Comparison of ENCODE assay signal across 9 mouse cellular contexts in genomic region chr17:62880311-62881175, GRCm38 (mm10). TPM values are rescaled to one million over a fixed set of nuclear protein-coding genes. Genes with fewer than 3 reads are reported as not detected.
DNase-seq lines count a peak whose midpoint lies in the region; ATAC-seq and TF ChIP-seq lines count a peak whose summit lies in the region.
"Had no signal": no experiment of that assay in that cellular context is flagged by ENCODE, and none has a peak within 500 bp of the region (broad histone marks: within the 10 kb centered on the region; RNA-seq: fewer than 3 reads in every experiment).

No protein-coding gene starts in this region.

- under 1% methylated on average over 81 of the region's 82 CpGs for WGBS in heart, adult 2 months
- WGBS in intestine, embryonic 14.5 days: under 1% methylated on average over 80 of the region's 82 CpGs
- WGBS in limb, embryonic 12.5 days: under 1% methylated on average over 82 of the region's 82 CpGs
- WGBS in stomach, postnatal 0 days: under 1% methylated on average over 67 of the region's 82 CpGs

- DNase-seq in heart, adult 2 months: peak; percentile 67 to 69
- DNase-seq in heart, adult 11 months: no peak
- DNase-seq in cerebellum, postnatal 10 days: peak; percentile 75 to 79
- peak; percentile 29 to 40 for DNase-seq in frontal cortex, postnatal 14 days (ENCODE audit: low spot score in 2 of 2)
- DNase-seq in intestine, embryonic 14.5 days (ENCODE audit: low spot score): peak; percentile 83
- DNase-seq in stomach, postnatal 0 days (ENCODE audit: low spot score): peak; percentile 65

- H3K27ac ChIP-seq in heart, adult 2 months: peak overlapping the region; percentile 77
- peak overlapping the region; percentile 87 for H3K27ac ChIP-seq in intestine, embryonic 14.5 days (ENCODE audit: low read depth)
- H3K27ac ChIP-seq in limb, embryonic 12.5 days: peak overlapping the region; percentile 95
- peak overlapping the region; percentile 96 for H3K27ac ChIP-seq in stomach, postnatal 0 days (replicated peaks)

- no peaks in the 10 kb centered on the region for H3K27me3 ChIP-seq in heart, adult 2 months (ENCODE audit: control insufficient read depth, insufficient read depth, low read length)
- no peaks in the 10 kb centered on the region for H3K27me3 ChIP-seq in intestine, embryonic 14.5 days (replicated peaks; ENCODE audit: control insufficient read depth, insufficient read depth, low read length)
- H3K27me3 ChIP-seq in limb, embryonic 12.5 days: no peaks in the 10 kb centered on the region
- H3K27me3 ChIP-seq in myocyte (ENCODE audit: control insufficient read depth, insufficient read depth, insufficient read length): no peaks in the 10 kb centered on the region
- H3K27me3 ChIP-seq in stomach, postnatal 0 days (ENCODE audit: control insufficient read depth, insufficient read depth, low read length): no peaks in the 10 kb centered on the region

- TF ChIP-seq CTCF in heart, adult 2 months (IDR thresholded peaks at IDR 0.05): no peak
- no peak for TF ChIP-seq CTCF in stomach, postnatal 0 days (IDR thresholded peaks at IDR 0.05; ENCODE audit: low read depth)

- peak overlapping the region; percentile 95 for H3K4me2 ChIP-seq in intestine, embryonic 14.5 days (ENCODE audit: low read length)
- peak overlapping the region; percentile 94 for H3K4me2 ChIP-seq in limb, embryonic 12.5 days
- peak overlapping the region; percentile 87 for H3K4me2 ChIP-seq in myocyte (ENCODE audit: low read depth)
- peak overlapping the region; percentile 99 for H3K4me2 ChIP-seq in stomach, postnatal 0 days (replicated peaks; ENCODE audit: low read depth)

- no peak for TF ChIP-seq EP300 in heart, adult 2 months (IDR thresholded peaks at IDR 0.05; ENCODE audit: insufficient read depth, low read depth, low read length)
- TF ChIP-seq EP300 in stomach, postnatal 0 days (optimal IDR thresholded peaks at IDR 0.05): no peak

- H3K36me3 ChIP-seq in heart, adult 2 months (ENCODE audit: control insufficient read depth, insufficient read depth, low read length): no peaks in the 10 kb centered on the region
- no peaks in the 10 kb centered on the region for H3K36me3 ChIP-seq in intestine, embryonic 14.5 days (ENCODE audit: control insufficient read depth, insufficient read depth, low read length)
- H3K36me3 ChIP-seq in limb, embryonic 12.5 days: no peaks in the 10 kb centered on the region
- no peaks in the 10 kb centered on the region for H3K36me3 ChIP-seq in myocyte (ENCODE audit: control insufficient read depth, insufficient read depth)
- H3K36me3 ChIP-seq in stomach, postnatal 0 days (ENCODE audit: control insufficient read depth, insufficient read depth, low read length): no peaks in the 10 kb centered on the region

- no peaks in the 10 kb centered on the region for H3K9me3 ChIP-seq in intestine, embryonic 14.5 days (ENCODE audit: control insufficient read depth, low read length)
- H3K9me3 ChIP-seq in limb, embryonic 12.5 days: no peaks in the 10 kb centered on the region
- no peaks in the 10 kb centered on the region for H3K9me3 ChIP-seq in stomach, postnatal 0 days (ENCODE audit: control insufficient read depth, low read length)

- no peaks in the 10 kb centered on the region for H3K79me2 ChIP-seq in heart, adult 2 months (replicated peaks; ENCODE audit: control insufficient read depth, insufficient read depth, low read length)
- H3K79me2 ChIP-seq in myocyte (ENCODE audit: control insufficient read depth, insufficient read depth): peaks cover 34% of the 10 kb centered on the region

- intact Hi-C loops in heart, adult 2 months (cut with DNase I): loop anchor here (5.0 to 10.0 kb wide), 4 partner anchors 98 to 706 kb away; no protein-coding TSS in a partner anchor

- TF ChIP-seq POLR2A in heart, adult 2 months (IDR thresholded peaks at IDR 0.05; ENCODE audit: insufficient read depth, low read depth, low read length): no peak
- no peak for TF ChIP-seq POLR2A in myocyte (IDR thresholded peaks at IDR 0.05; ENCODE audit: insufficient read length, low read depth)

- peak; percentile 13 for ATAC-seq in intestine, embryonic 14.5 days (replicated peaks; ENCODE audit: low FRiP score, low TSS enrichment, low read depth)
- ATAC-seq in limb, embryonic 12.5 days (ENCODE audit: insufficient number of reproducible peaks, insufficient read depth, low FRiP score, low TSS enrichment, low read depth): peak; percentile 16
- peak; percentile 3; the same call in 1 of the 2 replicates for ATAC-seq in stomach, postnatal 0 days (ENCODE audit: low FRiP score, low TSS enrichment)

- peak overlapping the region; percentile 88 for H3ac ChIP-seq in myocyte (ENCODE audit: control insufficient read depth, insufficient read length)

- peak overlapping the region; percentile 63 for H3K4me3 ChIP-seq in heart, adult 2 months
- H3K4me3 ChIP-seq in intestine, embryonic 14.5 days (ENCODE audit: low read depth, low read length): peak overlapping the region; percentile 88
- peak overlapping the region; percentile 88 for H3K4me3 ChIP-seq in limb, embryonic 12.5 days (replicated peaks)
- H3K4me3 ChIP-seq in myocyte: peak overlapping the region; percentile 81
- H3K4me3 ChIP-seq in stomach, postnatal 0 days (ENCODE audit: low read depth, low read length): peak overlapping the region; percentile 82

- peak overlapping the region; percentile 70 for H3K9ac ChIP-seq in heart, adult 2 months (ENCODE audit: low read depth, low read length)
- H3K9ac ChIP-seq in intestine, embryonic 14.5 days (ENCODE audit: low read length): peak overlapping the region; percentile 94
- peak overlapping the region; percentile 95 for H3K9ac ChIP-seq in limb, embryonic 12.5 days (replicated peaks)
- H3K9ac ChIP-seq in stomach, postnatal 0 days (ENCODE audit: low read length): peak overlapping the region; percentile 78

- no peaks in the 10 kb centered on the region; the same call in 1 of the 2 replicates for H3K4me1 ChIP-seq in heart, adult 2 months (ENCODE audit: control insufficient read depth, insufficient read depth, low read length)
- H3K4me1 ChIP-seq in intestine, embryonic 14.5 days (replicated peaks; ENCODE audit: control insufficient read depth, insufficient read depth, low read length): peaks cover 12% of the 10 kb centered on the region
- H3K4me1 ChIP-seq in limb, embryonic 12.5 days (replicated peaks): peaks cover 17% of the 10 kb centered on the region
- H3K4me1 ChIP-seq in stomach, postnatal 0 days (replicated peaks; ENCODE audit: control insufficient read depth, insufficient read depth): no peaks in the 10 kb centered on the region

TF ChIP-seq in myocyte, 11 proteins besides CTCF, POLR2A, EP300 and RAD21:
- TF ChIP-seq USF1 (IDR thresholded peaks at IDR 0.05; ENCODE audit: low read depth) (no peak), REST (IDR thresholded peaks at IDR 0.05; ENCODE audit: insufficient read depth, insufficient read length) (no peak)

RNA-seq across cellular contexts. Expression of gene Efna5, which starts 0.6 kb away (rescaled TPM):
- 10 to 100 TPM; 17.5 to 24.0 TPM for total RNA-seq in heart, adult 2 months (2021)
- polyA plus RNA-seq in heart, adult 2 months (2012; rRNA removed): 3.9 and 5.2 TPM in 2 replicates
- polyA plus RNA-seq in intestine, embryonic 14.5 days (2014; fragmentation: Nextera tagmentation; extraction: Ambion mirVana): 42.4 and 51.1 TPM in 2 replicates
- 38.2 and 42.6 TPM in 2 replicates for polyA plus RNA-seq in limb, embryonic 12.5 days (2016; fragmentation: Nextera tagmentation; extraction: Ambion mirVana)
- polyA plus RNA-seq in myocyte (2012; fragmentation: generic; extraction: Trizol): 2.8 TPM
- 23.3 and 23.9 TPM in 2 replicates for polyA plus RNA-seq in stomach, postnatal 0 days (2015; fragmentation: Nextera tagmentation; extraction: Ambion mirVana)
- total RNA-seq: MEL had no signal
